Mouse (Mus musculus) right cerebral cortex, adult 2 months (tissue): ENCODE data around the gene Stbd1.
A peak's percentile ranks its signal among the peaks of the same experiment; 100 is the strongest.

ENCODE experiments used
- DNase-seq, 2 experiments: peaks; one replicate each; pipeline ENCODE4 v3.0.0; 2021 to 2022; ENCODE audit warnings: low spot score in 2 of 2

The Stbd1 gene

GRCm38 (mm10) chr5:92602691-92603690 lies at the start of gene Stbd1:
Gene Stbd1, plus strand, starts transcription at chr5:92603041.
- DNase-seq: peak; percentile 14 to 28

- no peak for DNase-seq
These were observed 48.9 kb upstream of the Stbd1 start for GRCm38 (mm10) chr5:92553939-92554338.

- DNase-seq: no peak
These were observed 48.4 kb upstream of the Stbd1 start for GRCm38 (mm10) chr5:92554443-92554842.

GRCm38 (mm10) chr5:92554891-92555511 lies 47.8 kb upstream of the Stbd1 start, which contains the start of gene Fam47e:
Gene Fam47e, plus strand, starts transcription at chr5:92555069.
- peak; percentile 54 to 62 for DNase-seq

GRCm38 (mm10) chr5:92555905-92556304 lies 46.9 kb upstream of the Stbd1 start:
- DNase-seq: no peak

- no peak for DNase-seq
These were observed 45.3 kb upstream of the Stbd1 start for GRCm38 (mm10) chr5:92557508-92557907.

GRCm38 (mm10) chr5:92560201-92560600 lies 42.6 kb upstream of the Stbd1 start:
- DNase-seq: no peak

GRCm38 (mm10) chr5:92562002-92562401 lies 40.8 kb upstream of the Stbd1 start:
- DNase-seq: peak; percentile 18 to 31

- DNase-seq: no peak
These were observed 31.6 kb upstream of the Stbd1 start for GRCm38 (mm10) chr5:92571232-92571631.

GRCm38 (mm10) chr5:92579559-92579958 lies 23.3 kb upstream of the Stbd1 start:
- DNase-seq: no peak

- no peak for DNase-seq
These were observed 16.9 kb upstream of the Stbd1 start for GRCm38 (mm10) chr5:92585932-92586331.

- no peak for DNase-seq
These were observed 7.8 kb upstream of the Stbd1 start for GRCm38 (mm10) chr5:92595026-92595425.

GRCm38 (mm10) chr5:92596865-92597264 lies 6.0 kb upstream of the Stbd1 start:
- DNase-seq: no peak

- peak; percentile 32 to 37 for DNase-seq
These were observed 3.8 kb upstream of the Stbd1 start for GRCm38 (mm10) chr5:92599030-92599429.

GRCm38 (mm10) chr5:92604452-92605247 lies 1.8 kb downstream of the Stbd1 start:
- no peak for DNase-seq

- DNase-seq: no peak
These were observed 4.8 kb downstream of the Stbd1 start for GRCm38 (mm10) chr5:92607492-92608229.

- DNase-seq: no peak
These were observed 9.9 kb downstream of the Stbd1 start for GRCm38 (mm10) chr5:92612756-92613155.

GRCm38 (mm10) chr5:92621883-92622282 lies 19.0 kb downstream of the Stbd1 start:
- DNase-seq: no peak

GRCm38 (mm10) chr5:92627896-92628295 lies 25.1 kb downstream of the Stbd1 start:
- no peak for DNase-seq

- DNase-seq: no peak
These were observed 30.7 kb downstream of the Stbd1 start for GRCm38 (mm10) chr5:92633526-92633925.

- no peak for DNase-seq
These were observed 32.1 kb downstream of the Stbd1 start for GRCm38 (mm10) chr5:92634916-92635315.
